Mouse (Mus musculus) WW6 (cell line): ENCODE results near the gene Rabl3.
A peak's percentile ranks its signal among the peaks of the same experiment; 100 is the strongest.

Experiments used
- DNase-seq: peaks from one replicate; pipeline ENCODE4 v3.0.0-alpha.2; 2013; ENCODE audit warnings: low read depth, low spot score

Rabl3 gene

DNA sequence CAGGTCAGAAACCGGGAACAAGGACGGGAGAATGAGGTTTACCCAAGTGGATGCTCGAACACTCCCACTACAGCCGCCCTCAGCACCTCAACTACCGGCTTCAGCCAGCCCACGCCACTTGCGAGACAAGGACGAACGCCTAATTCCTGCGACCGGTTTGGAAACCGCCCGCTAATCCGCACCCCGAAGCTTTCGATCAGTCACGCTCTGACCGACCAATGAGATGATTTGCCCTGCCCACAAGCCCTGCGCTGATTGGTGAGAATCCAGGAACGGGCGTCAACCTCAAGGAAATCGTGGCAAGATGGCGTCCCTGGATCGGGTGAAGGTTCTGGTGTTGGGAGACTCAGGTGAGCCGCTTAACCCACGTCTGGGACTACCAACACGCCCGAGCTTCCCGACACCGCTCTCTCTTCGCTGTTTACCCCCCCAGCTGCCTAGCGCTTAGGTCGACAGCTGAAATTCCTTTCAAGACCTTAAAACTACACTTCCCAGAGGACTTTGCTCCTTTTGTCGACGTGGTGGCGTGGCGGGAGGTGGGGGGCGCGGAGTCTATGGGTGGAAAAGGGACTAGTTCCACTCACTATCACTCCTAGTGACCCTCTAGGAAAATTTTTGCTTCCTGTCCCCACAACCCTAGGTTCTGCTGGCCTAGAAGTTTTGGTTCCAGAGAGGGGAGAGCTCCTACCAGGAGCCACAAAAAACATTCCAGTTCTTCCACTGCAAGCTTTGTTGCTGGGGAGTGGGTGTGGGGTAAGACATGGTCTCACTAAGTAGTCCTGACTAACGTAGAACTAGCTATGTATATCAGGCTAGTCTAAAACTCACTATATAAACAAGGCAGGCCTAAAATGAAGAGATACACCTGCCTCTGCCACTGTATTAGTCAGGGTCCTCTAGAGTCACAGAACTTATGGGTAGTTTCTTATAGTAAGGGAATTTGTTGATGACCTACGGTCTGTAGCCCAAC is at the start of gene Rabl3, which contains the start of gene Gtf2e1:
Rabl3 (plus strand) TSS at position 275 of the 970 bp plus-strand sequence.
Gtf2e1 (minus strand) TSS at position 179 of the 970 bp plus-strand sequence.
- peak; percentile 96 for DNase-seq

- no peak for DNase-seq
Measured at GRCm38 (mm10) chr16:37495017-37495416, 44.7 kb upstream of the Rabl3 start.

- DNase-seq, result no peak
Measured at GRCm38 (mm10) chr16:37498581-37498980, 41.1 kb upstream of the Rabl3 start.

- no peak for DNase-seq
Measured at GRCm38 (mm10) chr16:37504517-37504916, 35.2 kb upstream of the Rabl3 start.

DNA sequence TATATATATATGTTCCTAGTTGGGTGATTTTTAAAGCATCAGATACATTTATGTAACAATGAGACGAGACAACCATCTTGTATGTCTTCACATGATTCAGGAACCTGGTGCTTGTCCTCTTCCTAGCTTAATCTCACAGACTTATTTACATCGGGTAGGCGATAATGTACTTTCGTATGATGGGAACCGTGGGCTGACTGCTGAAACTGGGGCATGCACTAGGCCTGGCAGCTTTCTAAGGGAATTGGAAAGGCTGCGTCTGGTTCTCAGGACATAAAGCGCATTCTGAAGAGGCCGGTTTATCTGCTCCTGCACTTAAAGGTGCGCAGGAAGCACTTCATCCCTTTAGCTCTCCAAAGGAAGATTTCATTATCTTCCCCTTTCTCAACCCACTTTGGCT is 32.9 kb upstream of the Rabl3 start:
- DNase-seq, result no peak

- DNase-seq, result no peak
Measured at GRCm38 (mm10) chr16:37511489-37511888, 28.2 kb upstream of the Rabl3 start.

GRCm38 (mm10) chr16:37514644-37515043 is 25.0 kb upstream of the Rabl3 start:
- no peak for DNase-seq

DNA sequence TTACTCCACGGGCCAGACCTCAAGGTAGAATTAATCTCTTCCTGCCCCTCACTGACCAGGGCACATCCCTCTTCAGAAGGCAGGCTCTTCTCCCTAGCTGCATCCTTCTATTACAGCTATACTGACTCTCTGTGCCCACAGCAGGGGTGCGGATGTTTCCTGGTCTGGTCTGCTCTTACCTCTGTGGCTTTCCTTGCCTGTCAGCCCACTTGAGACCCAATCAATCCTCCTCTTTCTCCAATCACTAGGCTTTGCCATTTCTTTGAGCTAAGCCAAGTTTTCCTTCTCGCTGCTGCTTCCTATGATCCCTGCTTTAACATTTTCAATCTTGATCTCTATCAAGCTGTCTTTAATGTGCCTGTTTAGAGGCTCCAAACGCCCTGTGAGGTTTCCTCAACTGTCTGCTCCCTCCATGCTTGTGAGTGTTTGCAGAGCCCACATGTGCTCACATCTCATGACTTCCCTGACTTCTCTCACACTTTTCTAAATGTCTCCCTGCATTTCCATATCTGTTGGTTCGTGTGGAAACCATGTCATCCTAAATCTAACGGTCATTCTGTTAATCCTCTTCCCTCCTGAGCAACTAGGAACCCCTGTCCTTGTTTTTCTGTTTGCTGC is 23.2 kb upstream of the Rabl3 start:
- DNase-seq, result no peak

GRCm38 (mm10) chr16:37517596-37518211 is 22.0 kb upstream of the Rabl3 start:
- DNase-seq, result no peak

GRCm38 (mm10) chr16:37518662-37519061 is 21.0 kb upstream of the Rabl3 start:
- no peak for DNase-seq

DNA sequence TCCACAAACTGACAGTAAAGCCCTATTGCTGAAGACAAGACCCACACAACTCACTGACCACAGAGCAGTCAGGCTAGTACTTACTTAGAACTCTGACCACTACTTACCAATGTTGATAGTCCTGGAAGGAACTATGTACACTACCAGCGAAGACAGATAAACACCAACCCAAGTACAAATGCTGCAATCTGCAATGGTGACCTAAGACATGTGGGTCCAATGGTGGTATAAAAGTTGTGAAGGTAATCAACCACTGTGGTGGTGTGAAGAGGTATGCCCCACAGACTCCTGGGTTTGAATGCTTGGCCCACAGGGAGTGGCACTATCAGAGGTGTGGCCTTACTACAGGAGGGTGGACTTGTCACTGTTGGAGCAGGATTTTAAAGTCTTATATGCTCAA is 20.0 kb upstream of the Rabl3 start:
- DNase-seq, result no peak

DNA sequence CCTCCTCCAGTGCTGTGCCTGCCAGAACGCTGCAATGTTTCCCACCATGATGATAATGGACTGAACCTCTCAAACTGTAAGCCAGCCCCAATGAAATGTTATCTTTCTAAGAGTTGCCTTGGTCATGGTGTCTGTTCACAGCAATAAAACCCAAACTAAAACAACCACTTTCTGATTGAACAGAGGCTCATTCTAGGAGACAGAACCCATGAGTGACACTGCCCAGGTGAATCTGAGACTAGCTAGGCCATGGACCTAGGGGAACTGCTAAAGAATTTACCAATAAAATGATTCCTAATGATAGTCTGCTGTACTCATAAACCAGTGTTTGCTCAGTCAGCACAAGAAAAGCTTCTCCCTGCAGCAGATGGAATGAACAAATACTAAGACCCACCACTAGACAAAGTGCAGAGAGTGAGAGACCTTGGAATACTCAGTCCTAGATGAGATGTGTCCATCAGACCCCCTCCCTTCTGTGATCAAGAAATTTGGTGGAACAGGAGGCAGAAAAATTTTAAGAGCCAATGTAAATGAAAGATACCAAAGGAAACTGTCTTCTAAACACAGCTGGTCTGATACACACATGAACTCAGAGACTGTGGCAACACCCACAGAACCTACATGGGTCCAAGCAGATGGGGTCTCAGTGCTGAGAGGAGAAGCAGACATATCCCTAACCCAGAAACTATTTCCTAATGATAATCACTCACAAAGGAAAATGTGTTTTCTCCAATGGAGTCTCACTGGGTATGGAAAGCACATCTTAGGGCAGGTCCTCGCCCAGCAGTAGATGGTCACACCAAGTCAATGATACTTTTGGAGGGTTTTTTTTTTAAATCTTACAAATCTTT is 19.3 kb upstream of the Rabl3 start:
- no peak for DNase-seq

GRCm38 (mm10) chr16:37522100-37522697 is 17.5 kb upstream of the Rabl3 start:
- DNase-seq, result no peak

- DNase-seq, result no peak
Measured at GRCm38 (mm10) chr16:37525121-37525520, 14.6 kb upstream of the Rabl3 start.

- no peak for DNase-seq
Measured at GRCm38 (mm10) chr16:37526688-37527223, 12.9 kb upstream of the Rabl3 start.

DNA sequence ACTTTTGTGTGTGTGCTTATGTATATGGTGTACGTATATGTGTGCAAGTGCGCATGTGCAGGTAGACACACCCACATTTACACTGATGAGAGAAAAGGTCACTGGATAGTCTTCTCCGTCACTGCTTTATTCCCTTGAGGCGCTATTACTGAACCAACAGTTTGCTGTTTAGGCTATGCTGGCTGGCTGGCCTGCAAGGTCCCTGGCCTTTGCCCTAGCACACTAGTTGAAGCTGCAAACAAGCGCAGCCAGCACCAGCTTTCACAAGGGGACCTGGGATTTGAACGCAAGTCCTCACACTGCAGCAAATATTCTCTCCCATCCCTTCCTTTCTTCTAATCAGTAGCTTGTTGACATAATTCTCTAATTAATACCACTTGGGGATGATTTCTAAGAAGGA is 9.5 kb upstream of the Rabl3 start:
- DNase-seq, result no peak

- DNase-seq, result no peak
Measured at GRCm38 (mm10) chr16:37532046-37532445, 7.6 kb upstream of the Rabl3 start.

DNA sequence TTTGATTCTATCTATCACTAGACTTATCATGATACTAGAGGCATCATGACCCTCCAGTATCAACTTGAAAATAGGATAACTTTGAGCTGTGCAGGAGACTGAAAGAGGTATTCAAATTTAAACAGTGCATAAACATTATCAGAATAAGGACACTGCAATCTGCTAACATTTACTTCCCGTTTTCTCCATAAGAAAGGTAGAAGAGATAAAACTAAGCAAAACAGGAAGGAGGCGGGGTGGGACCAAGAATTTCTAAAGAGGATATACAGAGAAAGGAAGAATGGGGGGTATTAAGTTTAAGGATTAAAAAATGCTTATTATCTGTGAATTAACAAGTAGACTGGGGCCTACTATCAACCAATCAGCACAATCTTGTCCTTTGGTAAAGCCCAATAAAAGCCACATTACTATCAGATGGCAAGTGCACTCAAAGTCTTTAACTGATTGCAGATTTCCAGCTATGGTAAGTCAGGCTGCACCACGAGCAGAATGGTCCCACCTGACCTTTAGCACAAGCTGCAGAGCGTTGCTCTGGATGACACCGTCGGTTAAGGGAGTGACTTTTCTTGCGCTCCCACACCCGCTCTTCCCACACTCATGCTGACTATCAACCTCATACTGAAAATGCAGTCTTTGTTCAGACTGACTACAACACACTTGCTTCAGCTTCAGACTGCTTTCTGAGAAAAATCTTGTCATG is 6.2 kb upstream of the Rabl3 start:
- no peak for DNase-seq

GRCm38 (mm10) chr16:37539240-37539610 is 460 bp upstream of the Rabl3 start:
- DNase-seq, result no peak

- no peak for DNase-seq
Measured at GRCm38 (mm10) chr16:37540776-37541175, 1.1 kb downstream of the Rabl3 start.
